Mouse (Mus musculus): ENCODE measurements around the gene Alms1. TPM values are rescaled to one million over a fixed set of nuclear protein-coding genes. Genes with fewer than 3 reads are reported as not detected.
"Not testable (repeated sequence)": the region's sequence is repeated elsewhere in the genome, so short reads cannot be mapped to it uniquely, and the experiment has no call there.

The Alms1 gene
- polyA plus RNA-seq, 1 experiment from 2014 or later: 1.5 TPM

DNA sequence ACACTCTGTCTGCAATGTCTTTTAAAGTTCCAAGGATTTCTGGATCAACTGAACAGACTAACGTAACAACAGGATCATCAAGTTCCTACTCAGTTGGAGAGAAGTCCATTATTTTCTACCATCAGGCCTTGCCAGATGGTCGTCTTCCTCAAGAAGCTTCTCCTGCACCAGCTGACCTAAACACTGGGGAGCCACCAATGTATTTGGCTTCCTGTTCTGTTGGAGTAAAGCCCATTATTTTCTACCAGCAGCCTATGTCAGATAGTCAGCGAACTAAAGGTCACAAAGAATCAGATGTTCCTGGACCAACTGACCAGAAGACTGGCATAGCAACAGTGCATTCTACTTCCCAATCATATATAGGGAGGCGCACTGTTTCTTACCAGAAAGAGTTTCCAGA is 33.5 kb downstream of the Alms1 start:
- H3K79me2 ChIP-seq (ENCODE audit: inconsistent target): no peaks in the 10 kb centered on the region
- no peak overlapping the region for H3K4me3 ChIP-seq (ENCODE audit: inconsistent target)
- H3K27ac ChIP-seq: no peak overlapping the region
- WGBS (ENCODE audit: missing documents): 100% methylated on average over 4 of the region's 4 CpGs
- H3K36me3 ChIP-seq (ENCODE audit: inconsistent target): no peaks in the 10 kb centered on the region

DNA sequence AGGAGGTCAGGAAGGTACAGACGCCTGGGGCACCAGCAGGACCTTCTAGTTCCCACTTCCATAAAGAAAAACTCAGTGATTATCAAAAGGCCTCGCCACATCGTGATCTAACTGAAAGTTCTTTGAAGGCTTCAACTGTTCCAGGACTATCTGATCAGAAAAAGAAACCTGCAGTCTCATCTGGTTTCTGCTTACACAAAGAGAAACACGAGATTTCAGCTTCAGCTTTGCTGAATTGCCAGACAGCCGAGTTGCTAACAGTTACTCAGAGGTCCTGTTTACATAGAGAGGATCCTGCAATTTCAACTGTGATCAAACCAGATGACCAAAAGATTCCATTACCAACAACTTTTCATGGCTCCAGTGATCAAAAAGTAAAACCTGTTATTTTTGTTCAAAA is 34.3 kb downstream of the Alms1 start:
- 92% methylated on average over 5 of the region's 5 CpGs for WGBS (ENCODE audit: missing documents)
- H3K36me3 ChIP-seq (ENCODE audit: inconsistent target): no peaks in the 10 kb centered on the region
- H3K27ac ChIP-seq: no peak overlapping the region
- no peaks in the 10 kb centered on the region for H3K79me2 ChIP-seq (ENCODE audit: inconsistent target)
- no peak overlapping the region for H3K4me3 ChIP-seq (ENCODE audit: inconsistent target)

DNA sequence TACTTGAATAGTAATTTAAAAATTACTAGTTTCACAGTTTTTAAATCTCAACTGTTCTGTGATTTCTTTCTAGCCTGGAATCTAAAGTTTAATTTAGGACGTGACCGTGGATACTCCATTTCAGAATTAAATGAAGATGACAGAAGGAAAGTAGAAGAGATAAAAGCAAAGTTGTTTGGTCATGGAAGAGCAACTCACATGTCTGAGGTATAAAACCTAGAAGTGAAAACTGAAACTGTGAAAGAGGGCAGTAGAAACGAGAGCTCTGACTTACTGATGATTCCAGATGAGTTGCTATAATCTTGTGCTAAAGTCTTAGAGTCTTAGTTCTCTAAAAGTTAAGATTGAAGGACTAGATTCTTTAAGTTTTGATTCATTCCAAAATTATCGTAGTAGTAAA is 37.2 kb downstream of the Alms1 start:
- Histone ChIP-seq H3K4me3 (ENCODE audit: inconsistent target) (no peak overlapping the region), H3K79me2 (ENCODE audit: inconsistent target) (no peaks in the 10 kb centered on the region), H3K27ac (no peak overlapping the region), H3K36me3 (ENCODE audit: inconsistent target) (no peaks in the 10 kb centered on the region)
- WGBS (ENCODE audit: missing documents): 98% methylated on average over 4 of the region's 4 CpGs

DNA sequence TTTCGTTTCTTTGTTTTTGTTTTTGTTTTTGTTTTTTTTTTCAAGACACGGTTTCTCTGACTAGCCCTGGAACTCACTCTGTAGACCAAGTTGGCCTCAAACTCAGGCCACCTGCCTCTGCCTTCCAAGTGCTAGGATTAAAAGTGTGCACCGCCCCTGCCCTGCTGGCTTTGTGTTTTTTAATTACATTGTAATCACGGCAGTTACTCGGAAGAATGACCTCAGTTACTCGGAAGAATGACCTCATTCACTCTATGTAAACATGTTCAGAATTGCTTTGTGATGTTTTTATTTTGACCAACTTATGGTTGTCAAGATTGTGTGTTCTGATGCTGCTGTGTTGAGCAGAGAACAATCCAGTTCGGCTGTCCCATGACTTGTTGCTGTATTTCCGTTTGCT is 45.8 kb downstream of the Alms1 start:
- H3K27ac ChIP-seq: no peak overlapping the region
- WGBS (ENCODE audit: missing documents): 96% methylated on average over 6 of the region's 8 CpGs

DNA sequence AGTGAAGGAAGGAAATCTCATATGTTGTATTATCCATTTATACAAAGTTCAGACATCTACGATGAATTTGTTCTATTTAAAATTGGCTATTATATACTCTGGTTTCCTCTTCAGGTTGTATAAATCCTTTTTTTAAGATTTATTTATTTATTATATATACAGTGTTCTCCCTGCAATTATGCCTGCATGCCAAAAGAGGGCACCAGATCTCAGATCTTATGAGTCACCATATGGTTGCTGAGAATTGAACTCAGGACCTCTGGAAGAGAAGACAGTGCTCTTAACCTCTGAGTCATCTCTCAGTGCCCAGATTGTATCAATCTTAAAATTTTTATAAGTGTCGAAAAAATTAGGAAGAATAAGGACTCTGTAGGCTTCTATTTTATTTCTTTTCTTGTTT is 65.9 kb downstream of the Alms1 start:
- Histone ChIP-seq H3K4me3 (ENCODE audit: inconsistent target) (no peak overlapping the region), H3K79me2 (ENCODE audit: inconsistent target) (no peaks in the 10 kb centered on the region), H3K36me3 (ENCODE audit: inconsistent target) (no peaks in the 10 kb centered on the region), H3K27ac (no peak overlapping the region)
- 95% methylated on average over 2 of the region's 2 CpGs for WGBS (ENCODE audit: missing documents)

More for the DNA sequence above, 45.8 kb downstream of the Alms1 start:
- Histone ChIP-seq H3K79me2 (ENCODE audit: inconsistent target) (no peaks in the 10 kb centered on the region), H3K36me3 (ENCODE audit: inconsistent target) (no peaks in the 10 kb centered on the region), H3K4me3 (ENCODE audit: inconsistent target) (no peak overlapping the region)

DNA sequence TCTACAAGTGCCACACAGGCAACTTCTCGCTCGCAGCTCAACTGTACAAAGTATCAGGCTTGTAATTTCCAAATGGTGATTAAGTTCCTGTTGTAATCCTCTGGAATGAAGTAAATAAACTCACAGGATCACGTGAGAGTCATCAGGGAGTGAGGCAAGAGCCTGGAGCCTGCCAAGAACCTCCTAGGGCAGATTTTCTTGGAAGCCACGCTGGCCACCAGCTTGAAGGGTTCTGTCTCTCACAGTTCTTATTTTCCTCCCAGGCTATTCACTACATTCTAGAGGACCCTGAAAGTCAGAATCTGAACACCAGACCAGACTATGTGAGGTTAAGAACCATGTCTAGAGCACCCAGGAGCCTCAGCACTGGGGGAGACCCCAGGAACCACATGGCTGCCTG is 114.6 kb downstream of the Alms1 start:
- not testable (repeated sequence) for H3K27ac ChIP-seq; H3K4me3 ChIP-seq (ENCODE audit: inconsistent target); H3K36me3 ChIP-seq (ENCODE audit: inconsistent target); H3K79me2 ChIP-seq (ENCODE audit: inconsistent target)
- 88% methylated on average over 2 of the region's 4 CpGs for WGBS (ENCODE audit: missing documents)

DNA sequence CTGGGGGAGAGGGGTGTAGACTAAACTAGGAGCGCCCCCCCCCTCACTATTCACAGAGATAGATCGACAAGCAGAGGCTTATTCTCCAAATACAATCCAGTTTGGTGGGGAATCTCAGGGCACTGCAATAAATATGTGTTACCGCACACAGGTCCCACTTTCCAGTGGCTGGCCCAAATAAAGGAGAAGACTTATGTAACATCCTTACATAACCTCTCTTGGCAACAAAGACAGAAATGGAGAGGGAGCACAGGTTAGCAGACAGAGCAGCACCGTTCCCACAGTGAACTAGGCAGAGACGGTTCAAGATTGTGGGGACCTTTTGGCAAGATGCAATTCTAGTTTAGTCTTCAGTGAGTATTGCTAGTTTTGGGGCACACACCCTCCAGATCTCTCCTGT is 121.9 kb downstream of the Alms1 start:
- H3K36me3 ChIP-seq (ENCODE audit: inconsistent target); H3K79me2 ChIP-seq (ENCODE audit: inconsistent target); H3K4me3 ChIP-seq (ENCODE audit: inconsistent target); H3K27ac ChIP-seq: not testable (repeated sequence)
- WGBS (ENCODE audit: missing documents): 94% methylated on average over 2 of the region's 5 CpGs

DNA sequence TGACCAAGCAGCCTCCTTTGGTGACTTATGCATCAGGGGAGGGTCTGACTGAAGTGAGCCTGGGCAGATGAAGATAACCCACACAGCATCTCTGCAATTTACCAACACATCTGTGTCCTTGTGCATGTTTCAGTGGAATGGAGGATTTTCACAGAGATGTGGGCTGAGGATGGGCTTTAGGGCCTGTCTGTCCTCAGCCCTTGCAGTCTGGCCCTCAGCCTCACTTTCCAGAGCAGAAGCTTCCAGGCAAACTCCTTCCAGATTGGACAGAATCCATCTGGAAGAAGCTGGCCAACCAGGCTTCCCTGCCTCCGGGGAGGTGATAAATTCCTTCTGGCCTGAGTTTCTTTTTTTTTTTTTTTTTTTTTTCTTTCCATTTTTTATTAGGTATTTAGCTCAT is 122.3 kb downstream of the Alms1 start:
- not testable (repeated sequence) for H3K27ac ChIP-seq; H3K36me3 ChIP-seq (ENCODE audit: inconsistent target); H3K79me2 ChIP-seq (ENCODE audit: inconsistent target); H3K4me3 ChIP-seq (ENCODE audit: inconsistent target)
- WGBS (ENCODE audit: missing documents): no CpG with 5 or more reads among the region's 1 CpGs

DNA sequence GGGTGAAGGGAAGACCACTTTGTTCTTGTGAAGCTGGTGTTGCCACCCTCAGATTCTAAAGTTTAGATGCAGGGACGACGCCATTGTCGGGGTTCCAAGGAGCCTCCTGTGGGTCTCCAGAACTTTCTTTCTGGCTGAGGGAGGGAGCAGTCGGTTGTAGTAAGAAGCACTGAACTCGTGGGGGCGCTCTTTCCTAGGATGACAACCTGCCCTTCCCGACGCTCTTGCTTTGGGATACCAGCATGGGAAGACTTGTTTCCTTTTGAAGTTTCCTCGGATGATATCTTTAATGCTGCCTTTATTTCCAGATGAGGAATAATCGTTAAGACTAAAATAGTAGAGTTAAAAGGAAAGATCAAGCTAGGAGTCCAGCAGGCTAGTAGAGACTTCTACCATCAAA is 125.8 kb downstream of the Alms1 start, which contains the start of gene Nat8f7:
TSS of gene Nat8f7 (minus strand) at position 101 of the 400 bp plus-strand sequence.
- not testable (repeated sequence) for H3K4me3 ChIP-seq (ENCODE audit: inconsistent target); H3K79me2 ChIP-seq (ENCODE audit: inconsistent target); H3K27ac ChIP-seq; H3K36me3 ChIP-seq (ENCODE audit: inconsistent target)
- WGBS (ENCODE audit: missing documents): 94% methylated on average over 3 of the region's 10 CpGs

Other genes starting within 250 kb of the Alms1 start
- 38.4 to 80.5 TPM (median 38.6 TPM) in 3 replicates for gene Rab11fip5, start 212.9 kb upstream of the Alms1 start, polyA plus RNA-seq (2018)
- not detected in 3 replicates for gene Noto, start 163.6 kb upstream of the Alms1 start, polyA plus RNA-seq (2018)
- gene Smyd5, start 155.5 kb upstream of the Alms1 start, polyA plus RNA-seq (2018): 9.5 to 26.7 TPM (median 17.2 TPM) in 3 replicates
- 85.7 to 180 TPM (median 90.7 TPM) in 3 replicates for gene Cct7, start 136.0 kb upstream of the Alms1 start, polyA plus RNA-seq (2018)
- gene Pradc1, start 135.6 kb upstream of the Alms1 start, polyA plus RNA-seq (2018): 3.2 to 11.8 TPM (median 7.2 TPM) in 3 replicates
- gene Fbxo41, start 84.5 kb upstream of the Alms1 start, polyA plus RNA-seq (2018): not detected in 3 replicates
- gene Egr4, start 73.9 kb upstream of the Alms1 start, polyA plus RNA-seq (2018): not detected in 3 replicates
- gene Nat8f7, start 125.7 kb downstream of the Alms1 start, polyA plus RNA-seq (2018): not detected in 3 replicates
- not detected in 3 replicates for gene Nat8f3, start 178.2 kb downstream of the Alms1 start, polyA plus RNA-seq (2018)
- gene Nat8f6, start 233.4 kb downstream of the Alms1 start, polyA plus RNA-seq (2018): not detected in 3 replicates
- gene Nat8f5, start 233.4 kb downstream of the Alms1 start, polyA plus RNA-seq (2018): not detected in 3 replicates
- gene Nat8, start 244.6 kb downstream of the Alms1 start, polyA plus RNA-seq (2018): not detected in 3 replicates

Data from macrophage (primary cell).